Mouse (Mus musculus): Measurements from ENCODE around the gene Nr0b1.

Nr0b1 gene

DNA sequence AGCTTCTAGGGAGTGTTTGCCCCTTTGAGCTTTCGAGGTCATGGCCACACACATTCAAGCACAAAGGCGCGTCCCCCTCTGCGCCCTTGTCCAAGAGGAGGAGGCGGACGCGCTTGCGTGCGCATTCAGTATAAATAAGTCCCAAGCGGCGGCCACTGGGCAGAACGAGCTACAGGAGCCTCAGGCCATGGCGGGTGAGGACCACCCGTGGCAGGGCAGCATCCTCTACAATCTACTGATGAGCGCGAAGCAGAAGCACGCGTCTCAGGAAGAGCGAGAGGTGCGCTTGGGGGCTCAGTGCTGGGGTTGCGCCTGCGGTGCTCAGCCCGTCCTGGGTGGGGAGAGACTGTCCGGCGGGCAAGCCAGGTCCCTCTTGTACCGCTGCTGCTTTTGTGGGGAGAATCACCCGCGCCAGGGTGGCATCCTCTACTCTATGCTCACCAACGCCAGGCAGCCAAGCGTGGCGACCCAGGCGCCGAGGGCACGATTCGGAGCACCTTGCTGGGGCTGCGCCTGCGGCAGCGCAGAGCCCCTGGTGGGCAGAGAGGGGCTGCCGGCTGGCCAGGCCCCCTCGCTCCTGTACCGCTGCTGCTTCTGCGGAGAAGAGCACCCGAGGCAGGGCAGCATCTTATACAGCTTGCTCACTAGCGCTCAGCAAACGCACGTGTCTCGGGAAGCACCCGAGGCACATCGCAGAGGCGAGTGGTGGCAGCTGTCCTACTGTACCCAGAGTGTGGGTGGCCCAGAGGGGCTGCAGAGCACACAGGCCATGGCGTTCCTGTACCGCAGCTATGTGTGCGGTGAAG lies at the start of gene Nr0b1:
Nr0b1 (plus strand) TSS at position 151 of the 806 bp plus-strand sequence.
- no peak for DNase-seq (ENCODE audit: low read depth)

DNA sequence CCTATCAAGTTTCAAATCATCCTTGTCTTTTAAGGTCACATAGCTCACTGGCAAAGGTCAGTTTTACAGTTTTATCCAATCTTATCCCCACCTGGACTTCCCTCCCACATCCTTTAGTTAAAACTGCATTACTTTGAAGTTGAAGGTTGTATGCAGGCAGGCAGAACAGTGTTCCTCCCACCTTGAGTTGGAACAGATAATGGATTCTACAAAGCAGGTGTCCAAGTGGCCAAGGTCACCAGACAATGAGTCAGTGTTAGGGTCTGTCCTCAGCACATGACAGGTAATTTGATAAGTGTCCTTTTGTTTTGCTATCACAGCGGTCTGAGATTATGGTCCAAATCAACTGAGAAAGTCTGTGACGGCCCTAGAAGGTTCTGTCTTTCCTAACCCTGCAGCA lies 4.3 kb upstream of the Nr0b1 start:
- no peak for DNase-seq (ENCODE audit: low read depth)

GRCm38 (mm10) chrX:86192420-86192994 lies 943 bp downstream of the Nr0b1 start:
- no peak for DNase-seq (ENCODE audit: low read depth)

DNA sequence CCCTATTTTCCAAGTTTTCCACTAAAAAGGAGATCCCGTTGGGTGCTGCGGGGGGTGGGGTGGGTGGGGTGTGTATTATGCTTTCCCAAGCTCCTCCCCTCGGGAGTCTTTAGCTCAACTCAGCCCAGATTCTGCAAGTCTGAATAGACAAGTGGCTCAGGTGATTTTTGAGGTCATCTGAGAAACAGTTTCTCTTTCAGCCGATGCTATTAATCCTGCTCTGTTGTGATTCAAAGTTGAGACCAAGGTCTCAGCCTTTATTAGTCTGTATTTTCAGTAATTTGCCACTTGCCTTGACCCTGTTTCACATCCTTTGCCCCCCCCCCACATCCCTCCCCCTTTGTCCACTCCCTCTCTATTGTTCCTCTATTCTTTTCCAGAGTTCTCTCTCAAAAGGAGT lies 1.8 kb downstream of the Nr0b1 start:
- DNase-seq (ENCODE audit: low read depth), result no peak

DNA sequence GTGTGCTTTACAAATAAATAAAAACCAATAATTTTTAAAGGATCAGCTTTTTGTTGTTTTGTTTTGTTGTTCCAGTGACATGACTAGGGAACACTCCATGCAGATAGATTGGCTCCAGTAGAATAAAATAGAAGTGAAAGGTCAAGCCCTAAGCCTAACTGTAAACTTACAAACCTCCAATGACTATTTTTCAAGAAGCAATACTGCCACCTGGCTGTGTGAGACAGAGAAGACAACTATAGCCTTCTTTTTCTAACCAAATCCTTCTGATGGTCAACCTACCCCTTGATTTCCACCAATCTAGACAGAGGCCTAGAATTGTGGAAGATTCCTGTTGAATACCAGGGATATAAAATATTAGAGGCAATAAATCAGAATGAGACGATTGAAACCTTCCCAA lies 45.7 kb downstream of the Nr0b1 start:
- no peak for DNase-seq (ENCODE audit: low read depth)

All from naive thymus-derived CD4-positive, alpha-beta T cell, adult 2 months (primary cell).